Mouse (Mus musculus) neutrophil, adult 59 days (primary cell): Measurements from ENCODE around the gene Zfp808. TPM values are rescaled to one million over a fixed set of nuclear protein-coding genes. Genes with fewer than 3 reads are reported as not detected.

ENCODE experiments used
- total RNA-seq, 2 experiments: library from RNA; stranded (reverse); gene quantifications; 1 replicate in 1 of 2; 2 replicates in 1 of 2; pipeline ENCODE4 v1.2.4; 2023

The Zfp808 gene
- total RNA-seq: 1 to 10 TPM; 3.5 to 4.3 TPM

GRCm38 (mm10) chr13:62129432-62130171, at the start of gene Zfp808:
Zfp808 (plus strand) TSS chr13:62129886.

